Mouse (Mus musculus): ENCODE measurements around the gene Slc25a47. TPM values are rescaled to one million over a fixed set of nuclear protein-coding genes. Genes with fewer than 3 reads are reported as not detected.
A peak's percentile ranks its signal among the peaks of the same experiment; 100 is the strongest.

Gene Slc25a47
- polyA plus RNA-seq, 1 experiment from 2014 or later, result 10.8 TPM

DNA sequence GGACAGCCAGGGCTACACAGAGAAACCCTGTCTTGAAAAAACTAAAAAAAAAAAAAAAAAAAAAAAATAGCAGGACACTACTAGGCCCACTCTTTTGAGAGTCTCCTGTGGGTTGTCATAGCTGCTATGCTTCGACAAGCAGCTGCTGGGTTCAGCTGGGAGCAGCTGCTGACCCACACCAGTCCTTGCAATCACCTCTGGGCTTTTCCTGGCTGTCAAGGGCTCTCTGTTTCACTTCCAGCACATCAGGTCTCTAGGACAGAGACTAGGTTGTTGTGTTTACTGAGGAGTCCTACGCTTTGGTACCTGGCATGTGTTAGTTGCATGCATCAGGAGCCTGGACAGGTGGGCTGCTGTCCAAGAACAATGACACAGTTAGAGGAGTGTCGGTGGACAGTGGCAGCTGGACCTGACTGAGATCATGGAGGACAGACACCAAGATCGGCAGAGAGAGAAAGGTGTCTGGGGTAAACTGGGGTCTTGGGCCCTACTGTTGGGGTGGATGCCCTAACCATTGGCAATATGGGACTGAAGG lies 13.7 kb downstream of the Slc25a47 start:
- ATAC-seq (ENCODE audit: low FRiP score), result no peak
- Histone ChIP-seq H3K9ac (no peak overlapping the region), H3K9me3 (no peaks in the 10 kb centered on the region), H3K36me3 (peaks cover 21% of the 10 kb centered on the region), H3K4me1 (replicated peaks) (peaks cover 12% of the 10 kb centered on the region), H3K27me3 (no peaks in the 10 kb centered on the region), H3K27ac (no peak overlapping the region), H3K4me2 (no peak overlapping the region), H3K4me3 (no peak overlapping the region)
- 89% methylated on average over 4 of the region's 4 CpGs for WGBS

GRCm38 (mm10) chr12:108850129-108850528 lies 14.3 kb downstream of the Slc25a47 start:
- Histone ChIP-seq H3K9ac (0 out of 2 replicates have a peak overlapping the region, but pooled peaks have one; percentile 24), H3K27me3 (no peaks in the 10 kb centered on the region), H3K4me3 (no peak overlapping the region), H3K27ac (no peak overlapping the region), H3K36me3 (peaks cover 20% of the 10 kb centered on the region), H3K4me2 (no peak overlapping the region), H3K4me1 (replicated peaks) (peaks cover 12% of the 10 kb centered on the region), H3K9me3 (no peaks in the 10 kb centered on the region)
- no peak for ATAC-seq (ENCODE audit: low FRiP score)
- WGBS, result 58% methylated on average over 8 of the region's 8 CpGs

DNA sequence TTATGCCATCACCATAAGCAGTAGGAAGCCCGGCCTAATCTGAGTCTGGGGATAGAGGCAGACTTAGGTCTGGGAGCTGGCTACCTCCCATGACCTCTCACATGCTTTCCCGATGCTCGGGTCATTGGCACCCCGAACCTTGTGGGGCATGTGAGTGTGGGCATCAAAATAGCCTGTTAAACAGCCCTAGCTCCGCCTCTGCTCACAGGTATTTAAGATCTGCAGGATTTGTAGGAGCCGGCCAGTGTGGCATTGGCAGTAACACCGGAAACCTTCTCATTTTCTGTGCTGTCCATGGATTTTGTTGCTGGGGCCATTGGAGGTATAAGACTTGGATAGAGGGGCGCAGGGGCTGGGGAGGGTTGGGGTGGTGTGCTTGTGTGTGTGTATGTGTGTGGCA lies 15.0 kb downstream of the Slc25a47 start:
- 93% methylated on average over 8 of the region's 8 CpGs for WGBS

DNA sequence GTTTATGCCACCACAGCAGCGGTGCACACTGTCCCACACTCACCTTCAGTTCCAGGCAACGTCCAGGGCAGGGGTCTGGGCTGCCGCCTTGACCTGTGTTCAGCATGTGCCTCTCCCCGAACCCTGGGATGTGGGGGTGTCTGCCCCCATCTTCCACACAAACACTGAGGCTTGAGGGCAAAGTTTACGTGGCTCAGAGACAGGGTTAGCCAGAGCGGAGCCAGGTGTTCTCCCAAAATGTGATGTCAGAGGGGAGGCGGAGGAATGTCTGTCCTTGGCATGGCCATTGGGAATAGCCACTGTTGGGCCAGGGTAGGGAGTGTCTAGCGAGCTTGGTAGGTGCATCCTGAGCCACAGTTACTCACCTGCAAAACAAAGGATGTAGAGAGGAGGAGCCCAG lies 17.0 kb downstream of the Slc25a47 start:
- WGBS, result 94% methylated on average over 8 of the region's 8 CpGs
- no peak for ATAC-seq (ENCODE audit: low FRiP score)
- Histone ChIP-seq H3K9ac (no peak overlapping the region), H3K27ac (no peak overlapping the region), H3K36me3 (peaks cover 24% of the 10 kb centered on the region), H3K4me3 (no peak overlapping the region), H3K27me3 (no peaks in the 10 kb centered on the region), H3K9me3 (no peaks in the 10 kb centered on the region), H3K4me1 (replicated peaks) (peaks cover 12% of the 10 kb centered on the region), H3K4me2 (no peak overlapping the region)

More for the DNA sequence above, 15.0 kb downstream of the Slc25a47 start:
- no peaks in the 10 kb centered on the region for H3K9me3 ChIP-seq
- ATAC-seq (ENCODE audit: low FRiP score), result no peak
- H3K4me2 ChIP-seq, result no peak overlapping the region
- no peak overlapping the region for H3K27ac ChIP-seq
- peaks cover 12% of the 10 kb centered on the region for H3K4me1 ChIP-seq (replicated peaks)
- H3K27me3 ChIP-seq, result no peaks in the 10 kb centered on the region
- H3K4me3 ChIP-seq, result no peak overlapping the region
- H3K9ac ChIP-seq, result 0 out of 2 replicates have a peak overlapping the region, but pooled peaks have one; percentile 24
- H3K36me3 ChIP-seq, result peaks cover 22% of the 10 kb centered on the region

- no peaks in the 10 kb centered on the region for H3K27me3 ChIP-seq
- no peak overlapping the region for H3K4me3 ChIP-seq
- no peak overlapping the region for H3K27ac ChIP-seq
- ATAC-seq (ENCODE audit: low FRiP score), result no peak
- peaks cover 36% of the 10 kb centered on the region for H3K36me3 ChIP-seq
- peaks cover 10% of the 10 kb centered on the region for H3K4me1 ChIP-seq (replicated peaks)
- no peak overlapping the region for H3K9ac ChIP-seq
- H3K9me3 ChIP-seq, result no peaks in the 10 kb centered on the region
- H3K4me2 ChIP-seq, result no peak overlapping the region
- 91% methylated on average over 10 of the region's 10 CpGs for WGBS
Observed at GRCm38 (mm10) chr12:108855081-108855480, 19.2 kb downstream of the Slc25a47 start.

DNA sequence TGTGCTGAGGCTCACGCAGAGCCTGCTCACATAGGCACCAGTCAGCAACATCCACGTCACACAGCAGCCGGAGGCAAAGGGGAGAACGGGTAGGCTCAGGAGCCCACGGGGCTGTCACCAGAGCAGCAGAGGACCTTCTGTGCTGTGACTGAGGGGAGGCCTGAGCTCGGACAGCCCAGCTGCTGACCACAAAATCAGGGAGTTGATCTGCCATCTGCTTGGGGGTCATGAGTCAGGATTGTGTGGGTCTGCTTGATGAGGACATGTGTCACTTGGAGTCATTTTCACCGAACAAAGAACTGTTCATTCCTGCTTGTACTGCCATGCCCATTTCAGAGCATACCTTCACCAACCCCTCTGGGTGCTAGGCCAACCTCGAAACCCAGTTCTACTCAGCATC lies 20.3 kb downstream of the Slc25a47 start:
- H3K4me1 ChIP-seq (replicated peaks), result no peaks in the 10 kb centered on the region; the same call in 1 of the 2 replicates
- no peaks in the 10 kb centered on the region for H3K27me3 ChIP-seq
- H3K9me3 ChIP-seq, result no peaks in the 10 kb centered on the region
- no peak overlapping the region for H3K27ac ChIP-seq
- 83% methylated on average over 8 of the region's 8 CpGs for WGBS
- no peak for ATAC-seq (ENCODE audit: low FRiP score)
- H3K9ac ChIP-seq, result no peak overlapping the region
- peaks cover 47% of the 10 kb centered on the region for H3K36me3 ChIP-seq
- H3K4me3 ChIP-seq, result no peak overlapping the region
- H3K4me2 ChIP-seq, result no peak overlapping the region

- Histone ChIP-seq H3K27ac (no peak overlapping the region), H3K9ac (no peak overlapping the region), H3K27me3 (no peaks in the 10 kb centered on the region), H3K4me3 (no peak overlapping the region), H3K9me3 (no peaks in the 10 kb centered on the region), H3K4me2 (no peak overlapping the region), H3K36me3 (peaks cover 56% of the 10 kb centered on the region), H3K4me1 (replicated peaks) (no peaks in the 10 kb centered on the region)
- 86% methylated on average over 7 of the region's 7 CpGs for WGBS
- ATAC-seq (ENCODE audit: low FRiP score), result no peak
Observed at GRCm38 (mm10) chr12:108857109-108857508, 21.3 kb downstream of the Slc25a47 start.

DNA sequence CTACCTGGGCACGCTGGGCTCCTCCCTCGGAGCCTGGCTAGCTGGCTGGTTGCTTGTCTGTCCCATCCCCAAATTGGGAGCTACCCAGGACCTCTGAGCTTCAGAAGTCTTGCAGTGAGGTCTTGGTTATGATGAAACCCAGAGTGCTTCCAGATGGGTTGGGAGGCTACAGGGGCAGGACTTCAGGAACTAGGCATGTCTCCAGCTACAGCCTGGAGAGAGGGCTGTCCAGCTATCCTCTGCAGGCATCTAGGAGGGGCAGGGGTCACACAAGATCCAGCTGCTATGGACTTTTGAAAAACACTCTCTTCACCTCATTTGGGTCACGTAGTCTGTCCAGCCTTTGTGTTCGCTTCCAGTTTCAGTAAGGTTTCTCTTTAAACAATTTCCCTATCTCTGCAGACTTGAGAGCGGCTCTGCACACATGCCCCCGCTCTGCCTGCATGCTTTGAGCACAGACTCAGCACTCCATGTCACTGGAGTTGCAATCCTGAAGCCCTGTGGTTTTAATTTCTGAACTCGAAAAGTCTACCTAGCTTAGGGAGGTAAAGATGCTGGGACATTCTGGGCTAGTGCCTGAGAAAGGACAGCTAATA lies 21.8 kb downstream of the Slc25a47 start:
- Histone ChIP-seq H3K36me3 (peaks cover 62% of the 10 kb centered on the region), H3K4me1 (replicated peaks) (no peaks in the 10 kb centered on the region), H3K4me3 (no peak overlapping the region), H3K27ac (no peak overlapping the region), H3K9ac (no peak overlapping the region), H3K9me3 (no peaks in the 10 kb centered on the region), H3K27me3 (no peaks in the 10 kb centered on the region), H3K4me2 (no peak overlapping the region)
- ATAC-seq (ENCODE audit: low FRiP score), result no peak
- 83% methylated on average over 7 of the region's 7 CpGs for WGBS

DNA sequence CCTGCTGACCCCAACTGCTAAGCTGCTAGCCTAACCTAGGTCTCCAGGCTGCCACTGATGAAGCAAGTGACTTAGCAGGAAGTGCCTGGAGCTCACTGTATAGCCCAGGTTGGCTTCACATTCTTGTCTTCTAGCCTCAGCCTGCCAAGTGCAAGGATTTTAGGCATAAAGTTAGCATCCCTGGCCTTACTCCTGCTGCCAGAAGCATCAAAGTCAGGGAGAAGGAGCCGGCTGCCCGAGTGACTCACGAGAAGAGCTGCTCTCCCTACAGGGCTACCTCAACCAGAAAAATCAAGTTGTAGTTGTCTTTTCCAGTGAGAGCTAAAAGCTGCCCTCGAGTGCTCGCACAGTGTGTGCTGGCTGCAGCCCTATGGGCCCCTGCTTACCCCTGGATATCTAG lies 22.6 kb downstream of the Slc25a47 start:
- Histone ChIP-seq H3K4me2 (no peak overlapping the region), H3K9ac (no peak overlapping the region), H3K4me3 (no peak overlapping the region), H3K27me3 (no peaks in the 10 kb centered on the region), H3K36me3 (peaks cover 70% of the 10 kb centered on the region), H3K9me3 (no peaks in the 10 kb centered on the region), H3K27ac (no peak overlapping the region), H3K4me1 (replicated peaks) (no peaks in the 10 kb centered on the region)
- WGBS, result 95% methylated on average over 5 of the region's 5 CpGs
- ATAC-seq (ENCODE audit: low FRiP score), result no peak

DNA sequence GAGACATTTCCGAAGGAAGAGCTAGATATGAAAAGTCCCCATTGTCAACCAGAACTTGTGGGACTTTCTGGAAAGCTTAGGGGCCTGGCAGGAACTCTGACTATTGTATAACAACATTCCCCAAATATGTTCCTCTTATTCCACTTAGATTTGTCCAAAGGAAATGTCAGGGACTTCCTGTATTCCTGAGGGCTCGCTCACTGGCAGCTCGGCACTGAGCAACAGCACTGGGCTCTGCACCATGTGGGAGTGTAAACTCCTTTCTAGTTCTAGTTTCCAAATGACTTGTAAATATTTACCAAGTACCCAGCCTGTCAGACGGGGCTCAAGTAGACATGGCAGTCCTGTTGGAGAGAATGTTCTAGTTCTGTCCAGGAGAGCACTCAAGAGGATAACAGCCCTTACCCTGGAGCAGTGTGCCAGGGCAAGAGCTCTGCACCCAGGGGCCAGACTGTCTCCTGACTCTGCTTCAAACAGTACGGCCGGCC lies 29.2 kb downstream of the Slc25a47 start:
- Histone ChIP-seq H3K27me3 (no peaks in the 10 kb centered on the region), H3K4me1 (replicated peaks) (no peaks in the 10 kb centered on the region), H3K36me3 (peaks cover 100% of the 10 kb centered on the region), H3K4me2 (no peak overlapping the region), H3K27ac (no peak overlapping the region), H3K9me3 (no peaks in the 10 kb centered on the region), H3K4me3 (no peak overlapping the region), H3K9ac (no peak overlapping the region)
- no peak for ATAC-seq (ENCODE audit: low FRiP score)
- 92% methylated on average over 6 of the region's 6 CpGs for WGBS

DNA sequence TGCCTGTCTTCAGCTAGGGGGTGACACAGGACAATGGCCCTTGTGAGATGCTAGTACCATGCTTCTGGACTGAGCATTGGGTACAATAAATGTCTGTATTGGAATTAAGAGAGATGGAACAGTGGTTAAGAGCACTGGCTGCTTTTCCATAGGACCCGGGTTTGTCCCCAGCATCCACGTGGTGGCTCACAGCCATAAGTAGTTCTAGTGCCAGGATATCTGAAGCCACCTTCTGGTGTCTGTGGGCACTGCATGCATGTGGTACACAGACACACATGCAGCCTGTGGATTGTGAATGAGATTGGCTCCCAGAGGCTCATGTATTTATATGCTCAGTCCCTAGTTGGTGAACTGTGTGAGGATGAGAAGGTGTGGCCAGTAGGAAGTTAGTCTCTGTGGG lies 33.7 kb downstream of the Slc25a47 start:
- H3K36me3 ChIP-seq, result peaks cover 94% of the 10 kb centered on the region
- no peaks in the 10 kb centered on the region for H3K9me3 ChIP-seq
- no peak for ATAC-seq (ENCODE audit: low FRiP score)
- 88% methylated on average over 2 of the region's 2 CpGs for WGBS
- no peak overlapping the region for H3K4me2 ChIP-seq
- no peaks in the 10 kb centered on the region for H3K4me1 ChIP-seq (replicated peaks)
- no peak overlapping the region for H3K9ac ChIP-seq
- H3K27ac ChIP-seq, result no peak overlapping the region
- H3K27me3 ChIP-seq, result no peaks in the 10 kb centered on the region
- no peak overlapping the region for H3K4me3 ChIP-seq

DNA sequence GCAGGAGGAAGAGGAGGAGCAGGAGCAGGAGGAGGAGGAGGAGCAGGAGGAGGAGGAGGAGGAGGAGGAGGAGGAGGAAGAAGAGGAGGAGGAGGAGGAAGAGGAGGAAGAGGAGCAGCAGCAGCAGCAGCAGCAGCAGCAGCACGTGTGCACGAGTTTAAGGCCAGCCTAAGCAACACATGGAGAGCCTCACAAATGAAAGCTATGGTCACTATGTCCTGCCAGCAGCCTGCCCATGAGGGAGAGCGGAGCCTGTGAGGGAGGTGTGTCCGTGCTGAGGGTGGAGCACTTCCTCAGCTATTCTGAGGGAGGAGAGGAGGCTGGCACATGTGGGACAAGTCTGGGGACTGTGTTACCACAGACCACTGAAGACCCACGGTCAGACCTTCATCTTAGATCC lies 37.3 kb downstream of the Slc25a47 start:
- Histone ChIP-seq H3K4me1 (replicated peaks) (no peaks in the 10 kb centered on the region), H3K9ac (no peak overlapping the region), H3K9me3 (no peaks in the 10 kb centered on the region), H3K4me2 (no peak overlapping the region), H3K36me3 (peaks cover 90% of the 10 kb centered on the region), H3K27me3 (no peaks in the 10 kb centered on the region), H3K4me3 (no peak overlapping the region), H3K27ac (no peak overlapping the region)
- ATAC-seq (ENCODE audit: low FRiP score), result no peak
- 80% methylated on average over 5 of the region's 5 CpGs for WGBS

DNA sequence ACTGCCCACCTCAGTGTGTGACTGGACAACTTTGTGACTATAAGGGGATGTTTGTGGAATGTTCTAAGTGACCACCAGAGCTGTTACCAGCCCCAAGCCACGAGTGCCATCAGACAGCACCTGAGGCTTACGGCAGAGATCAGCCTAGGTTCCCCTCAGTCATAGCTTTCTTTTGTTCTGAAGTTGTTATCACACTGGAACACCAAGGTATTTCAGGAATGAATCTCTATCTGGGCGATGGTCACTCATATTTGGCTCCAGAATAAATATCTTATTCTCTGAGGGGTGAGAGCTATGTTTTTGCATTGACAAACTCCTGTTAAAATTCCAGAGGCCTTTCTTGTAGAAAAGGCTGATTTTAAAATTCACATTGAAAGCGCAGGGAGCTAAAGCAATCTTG lies 43.3 kb downstream of the Slc25a47 start:
- peaks cover 92% of the 10 kb centered on the region for H3K36me3 ChIP-seq
- H3K4me1 ChIP-seq (replicated peaks), result no peaks in the 10 kb centered on the region
- no peaks in the 10 kb centered on the region for H3K27me3 ChIP-seq
- 91% methylated on average over 4 of the region's 4 CpGs for WGBS
- H3K4me2 ChIP-seq, result no peak overlapping the region
- no peak overlapping the region for H3K4me3 ChIP-seq
- no peaks in the 10 kb centered on the region for H3K9me3 ChIP-seq
- H3K9ac ChIP-seq, result no peak overlapping the region
- ATAC-seq (ENCODE audit: low FRiP score), result no peak
- no peak overlapping the region for H3K27ac ChIP-seq

Measured in hindbrain, embryonic 13.5 days (tissue).